Mouse (Mus musculus) E14TG2a.4 (cell line): ENCODE measurements around the gene Pdxp.

Source experiments
- CTCF ChIP-seq: conservative IDR thresholded peaks from 2 replicates; pipeline ENCODE4 v1.5.1; 2014; ENCODE audit warnings: low read length
- NANOG ChIP-seq: IDR thresholded peaks from 2 replicates; pipeline ENCODE4 v1.6.1; 2014; ENCODE audit warnings: borderline replicate concordance, low read length, mixed read lengths

- TF ChIP-seq CTCF, result no peak
- TF ChIP-seq NANOG, result no peak
Observed at GRCm38 (mm10) chr15:78889401-78889853, 24.3 kb upstream of the Pdxp start.
